ENCODE assay signal across 15 mouse cellular contexts in the genomic region with DNA sequence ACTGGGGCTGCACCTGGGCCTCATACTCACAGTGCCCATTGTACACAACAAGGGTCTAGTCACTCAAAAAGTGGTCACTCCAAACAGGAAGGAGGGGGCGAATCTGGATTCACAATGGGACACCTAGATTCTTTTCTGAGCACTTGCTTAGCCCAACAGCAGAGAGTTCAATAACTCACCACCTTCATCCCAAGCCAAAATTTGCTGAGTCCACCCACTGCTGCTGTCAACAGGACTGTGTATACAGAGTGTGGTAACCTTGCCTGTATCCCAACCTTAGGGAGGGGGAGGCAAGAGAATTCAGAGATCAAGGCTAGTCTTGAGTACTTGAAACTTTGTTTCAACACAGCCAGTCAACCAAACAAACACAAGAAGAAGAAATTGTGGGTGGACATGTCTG.
DNase-seq lines count a peak whose midpoint lies in the region; ATAC-seq and TF ChIP-seq lines count a peak whose summit lies in the region.
"Had no signal": no experiment of that assay in that cellular context is flagged by ENCODE, and none has a peak within 500 bp of the region (broad histone marks: within the 10 kb centered on the region; RNA-seq: fewer than 3 reads in every experiment).

No protein-coding gene starts in this region.

- no peak for ATAC-seq in heart, postnatal 0 days (ENCODE audit: insufficient read depth, low read depth)
- ATAC-seq in liver, embryonic 15.5 days (ENCODE audit: insufficient read depth), result no peak
- ATAC-seq in liver, embryonic 11.5 days (replicated peaks; ENCODE audit: low FRiP score), result no peak
- 0 out of 2 replicates have a peak, but pooled peaks have one; percentile 32 for ATAC-seq in limb, embryonic 12.5 days (ENCODE audit: insufficient number of reproducible peaks, insufficient read depth, low FRiP score, low TSS enrichment, low read depth)

- H3K36me3 ChIP-seq in heart, postnatal 0 days (replicated peaks; ENCODE audit: control insufficient read depth, insufficient read depth, low read length), result no peaks in the 10 kb centered on the region
- H3K36me3 ChIP-seq in liver, embryonic 15.5 days (replicated peaks), result no peaks in the 10 kb centered on the region
- H3K36me3 ChIP-seq in liver, embryonic 11.5 days (ENCODE audit: control insufficient read depth, insufficient read depth, low read length), result no peaks in the 10 kb centered on the region
- H3K36me3 ChIP-seq in limb, embryonic 12.5 days, result no peaks in the 10 kb centered on the region
- H3K36me3 ChIP-seq: hindbrain, embryonic 12.5 days had no signal

- H3K4me2 ChIP-seq in heart, postnatal 0 days (ENCODE audit: low read depth, low read length), result no peak overlapping the region
- no peak overlapping the region for H3K4me2 ChIP-seq in liver, embryonic 15.5 days
- no peak overlapping the region for H3K4me2 ChIP-seq in liver, embryonic 11.5 days
- H3K4me2 ChIP-seq in limb, embryonic 12.5 days, result no peak overlapping the region
- H3K4me2 ChIP-seq: hindbrain, embryonic 12.5 days had no signal

- no peak for DNase-seq in heart, postnatal 0 days (ENCODE audit: low spot score)
- DNase-seq in heart, adult 18-20 months, result no peak
- no peak for DNase-seq in liver, embryonic 11.5 days (ENCODE audit: low spot score)
- peak; percentile 21 for DNase-seq in yolk sac, embryonic 10.5 days (ENCODE audit: low spot score)
- DNase-seq in gastrocnemius, adult 8-10 months (ENCODE audit: low spot score in 2 of 2), result no peak
- DNase-seq: cerebellum, adult 2 months; layer of hippocampus, postnatal 36 days; lung, adult 2 months; right cerebral cortex, postnatal 25 days; thymus, adult 2 months had no signal

- H3K4me3 ChIP-seq in heart, postnatal 0 days (ENCODE audit: low read depth, low read length), result no peak overlapping the region
- no peak overlapping the region for H3K4me3 ChIP-seq in liver, embryonic 15.5 days (replicated peaks)
- no peak overlapping the region for H3K4me3 ChIP-seq in liver, embryonic 11.5 days (ENCODE audit: low read depth, low read length)
- no peak overlapping the region for H3K4me3 ChIP-seq in limb, embryonic 12.5 days (replicated peaks)
- H3K4me3 ChIP-seq: hindbrain, embryonic 12.5 days; layer of hippocampus, adult 2 months had no signal

- TF ChIP-seq CTCF in heart, postnatal 0 days (IDR thresholded peaks at IDR 0.05; ENCODE audit: low read depth), result no peak

- H3K9me3 ChIP-seq in heart, postnatal 0 days (replicated peaks; ENCODE audit: control insufficient read depth, low read length), result peaks cover 6% of the 10 kb centered on the region; the same call in 1 of the 2 replicates
- no peaks in the 10 kb centered on the region for H3K9me3 ChIP-seq in liver, embryonic 15.5 days (replicated peaks)
- no peaks in the 10 kb centered on the region for H3K9me3 ChIP-seq in liver, embryonic 11.5 days (ENCODE audit: control insufficient read depth, low read length)
- no peaks in the 10 kb centered on the region for H3K9me3 ChIP-seq in limb, embryonic 12.5 days

- H3K27me3 ChIP-seq in heart, postnatal 0 days (ENCODE audit: control insufficient read depth, insufficient read depth, low read length), result no peaks in the 10 kb centered on the region
- H3K27me3 ChIP-seq in liver, embryonic 15.5 days, result no peaks in the 10 kb centered on the region
- no peaks in the 10 kb centered on the region for H3K27me3 ChIP-seq in liver, embryonic 11.5 days (replicated peaks; ENCODE audit: control insufficient read depth, insufficient read depth, low read length)
- H3K27me3 ChIP-seq in limb, embryonic 12.5 days, result no peaks in the 10 kb centered on the region
- H3K27me3 ChIP-seq: hindbrain, embryonic 12.5 days had no signal

- TF ChIP-seq EP300 in heart, postnatal 0 days (IDR thresholded peaks at IDR 0.05; ENCODE audit: low read depth), result no peak

- H3K27ac ChIP-seq in heart, postnatal 0 days (ENCODE audit: low read depth), result peak overlapping the region; percentile 72
- H3K27ac ChIP-seq in liver, embryonic 15.5 days (replicated peaks), result peak overlapping the region; percentile 41; the same call in 1 of the 2 replicates
- no peak overlapping the region for H3K27ac ChIP-seq in liver, embryonic 11.5 days (ENCODE audit: low read depth, low read length)
- no peak overlapping the region for H3K27ac ChIP-seq in limb, embryonic 12.5 days
- H3K27ac ChIP-seq: hindbrain, embryonic 12.5 days; layer of hippocampus, adult 2 months had no signal

- 94% methylated on average over 1 of the region's 1 CpGs for WGBS in heart, postnatal 0 days
- 39% methylated on average over 1 of the region's 1 CpGs for WGBS in liver, embryonic 15.5 days (ENCODE audit: insufficient replicate concordance)
- WGBS in liver, embryonic 11.5 days, result 66% methylated on average over 1 of the region's 1 CpGs
- 83% methylated on average over 1 of the region's 1 CpGs for WGBS in limb, embryonic 12.5 days

- no peak overlapping the region for H3K9ac ChIP-seq in heart, postnatal 0 days (replicated peaks; ENCODE audit: low read depth, low read length)
- no peak overlapping the region for H3K9ac ChIP-seq in liver, embryonic 15.5 days
- H3K9ac ChIP-seq in liver, embryonic 11.5 days (ENCODE audit: low read depth, low read length), result no peak overlapping the region
- H3K9ac ChIP-seq in limb, embryonic 12.5 days (replicated peaks), result no peak overlapping the region
- H3K9ac ChIP-seq: forebrain, postnatal 0 days; hindbrain, embryonic 12.5 days had no signal

- peaks cover 18% of the 10 kb centered on the region; the same call in 1 of the 2 replicates for H3K4me1 ChIP-seq in heart, postnatal 0 days (ENCODE audit: control insufficient read depth, insufficient read depth)
- peaks cover 47% of the 10 kb centered on the region for H3K4me1 ChIP-seq in liver, embryonic 15.5 days (replicated peaks)
- H3K4me1 ChIP-seq in liver, embryonic 11.5 days (replicated peaks; ENCODE audit: control insufficient read depth, insufficient read depth, low read length), result peaks cover 21% of the 10 kb centered on the region
- H3K4me1 ChIP-seq in limb, embryonic 12.5 days (replicated peaks), result peaks cover 20% of the 10 kb centered on the region

Comparison
In these comparisons a context has a peak if more than half of its experiments do, and no peak if none do; other contexts are left out.
1. H3K27ac ChIP-seq: peak in heart, postnatal 0 days (single experiment) and liver, embryonic 15.5 days (single experiment); none in liver, embryonic 11.5 days (single experiment) and limb, embryonic 12.5 days (single experiment).